ENCODE assay signal across 8 mouse cellular contexts in genomic region chr8:125570835-125571465, GRCm38 (mm10). TPM values are rescaled to one million over a fixed set of nuclear protein-coding genes. Genes with fewer than 3 reads are reported as not detected.
DNase-seq lines count a peak whose midpoint lies in the region; ATAC-seq lines count a peak whose summit lies in the region.

No protein-coding gene starts in this region.

- no peak overlapping the region for H3K4me3 ChIP-seq in heart, embryonic 11.5 days (ENCODE audit: low read depth, low read length)
- H3K4me3 ChIP-seq in limb, embryonic 11.5 days (ENCODE audit: low read depth, low read length): no peak overlapping the region

- no peaks in the 10 kb centered on the region for H3K27me3 ChIP-seq in heart, embryonic 11.5 days (ENCODE audit: control insufficient read depth, insufficient read depth, low read length)
- H3K27me3 ChIP-seq in limb, embryonic 11.5 days (ENCODE audit: control insufficient read depth, insufficient read depth, low read length): no peaks in the 10 kb centered on the region

- no peak overlapping the region for H3K27ac ChIP-seq in heart, embryonic 11.5 days (ENCODE audit: low read depth, low read length)
- no peak overlapping the region for H3K27ac ChIP-seq in limb, embryonic 11.5 days (replicated peaks; ENCODE audit: low read depth, low read length)

- no peaks in the 10 kb centered on the region for H3K9me3 ChIP-seq in heart, embryonic 11.5 days (replicated peaks; ENCODE audit: control insufficient read depth, low read length)
- peaks cover 3% of the 10 kb centered on the region; the same call in 1 of the 2 replicates for H3K9me3 ChIP-seq in limb, embryonic 11.5 days (ENCODE audit: control insufficient read depth, low read length)

- peak overlapping the region; percentile 73 for H3K9ac ChIP-seq in heart, embryonic 11.5 days (ENCODE audit: low read depth, low read length)
- no peak overlapping the region for H3K9ac ChIP-seq in limb, embryonic 11.5 days (ENCODE audit: low read length)

- H3K4me1 ChIP-seq in heart, embryonic 11.5 days (ENCODE audit: control insufficient read depth, insufficient read depth, low read length): peaks cover 29% of the 10 kb centered on the region
- 0 out of 2 replicates have a peak, but pooled peaks cover 3% of the 10 kb centered on the region for H3K4me1 ChIP-seq in limb, embryonic 11.5 days (ENCODE audit: control insufficient read depth, insufficient read depth, low read length)

- H3K4me2 ChIP-seq in heart, embryonic 11.5 days: peak overlapping the region; percentile 91
- no peak overlapping the region; the same call in 1 of the 2 replicates for H3K4me2 ChIP-seq in limb, embryonic 11.5 days (ENCODE audit: low read depth, severe bottlenecking)

- no peaks in the 10 kb centered on the region for H3K36me3 ChIP-seq in heart, embryonic 11.5 days (ENCODE audit: control insufficient read depth, insufficient read depth, low read length)
- no peaks in the 10 kb centered on the region for H3K36me3 ChIP-seq in limb, embryonic 11.5 days (ENCODE audit: control insufficient read depth, insufficient read depth, low read length)

- WGBS in heart, embryonic 11.5 days (ENCODE audit: insufficient replicate concordance): 64% methylated on average over 12 of the region's 12 CpGs
- WGBS in limb, embryonic 11.5 days: 67% methylated on average over 12 of the region's 12 CpGs

- no peak for ATAC-seq in cerebellum, adult (ENCODE audit: insufficient number of reproducible peaks, low FRiP score, low TSS enrichment)
- ATAC-seq in heart, embryonic 11.5 days (replicated peaks; ENCODE audit: insufficient number of reproducible peaks, low FRiP score, low TSS enrichment): no peak
- no peak for ATAC-seq in limb, embryonic 11.5 days (ENCODE audit: insufficient number of reproducible peaks, low FRiP score, low TSS enrichment, low read depth)
- no peak for ATAC-seq in activated CD4-positive, CD25-positive, alpha-beta regulatory T cell, adult 4 months

- peak; percentile 35 for DNase-seq in cerebellum, adult 11 months
- peak; percentile 31 to 54 for DNase-seq in right cerebral cortex, adult 2 months (ENCODE audit: low spot score in 2 of 2)
- DNase-seq in right cerebral cortex, postnatal 25 days: no peak
- DNase-seq in limb, embryonic 11.5 days (ENCODE audit: low spot score): peak; percentile 59
- peak; percentile 57 for DNase-seq in retina, embryonic 14.5 days (ENCODE audit: low spot score)

RNA-seq across cellular contexts. Expression of gene Sipa1l2, which starts 1.3 kb away (rescaled TPM):
- polyA plus RNA-seq in heart, embryonic 11.5 days (2014; fragmentation: Nextera tagmentation; extraction: Ambion mirVana): 16.8 and 19.4 TPM in 2 replicates
- 8.5 and 9.4 TPM in 2 replicates for polyA plus RNA-seq in limb, embryonic 11.5 days (2014; fragmentation: Nextera tagmentation; extraction: Ambion mirVana)
- polyA plus RNA-seq in activated CD4-positive, CD25-positive, alpha-beta regulatory T cell, adult 4 months (2017; shearing (Covaris generic)): 1 to 10 TPM; 1.3 to 2.2 TPM
